Mouse (Mus musculus): ENCODE measurements around the gene Arf5.

DNA sequence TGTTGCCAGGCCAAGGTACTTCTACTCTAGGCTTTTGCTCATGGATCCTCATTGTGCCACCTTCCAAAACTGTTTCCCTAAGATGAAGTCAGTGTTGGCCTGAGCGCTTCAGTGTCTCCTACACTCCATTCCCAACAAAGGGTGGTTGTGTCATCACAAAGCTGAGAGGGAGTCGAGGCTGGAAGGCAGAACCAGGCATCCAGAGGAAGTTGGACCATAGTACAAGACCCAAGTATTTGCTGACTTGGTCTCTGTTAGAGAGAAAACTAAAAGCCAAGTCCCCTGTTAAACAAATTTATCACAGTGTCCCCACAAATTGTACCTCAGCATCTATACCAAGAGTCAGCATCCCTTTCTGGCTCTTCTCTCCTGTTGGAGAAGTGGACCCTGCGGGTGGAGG is 4.9 kb downstream of the Arf5 start, which contains the start of gene Gcc1:
- TF ChIP-seq POLR2A (IDR thresholded peaks at IDR 0.05; ENCODE audit: insufficient read depth, low read depth, low read length) (no peak), CTCF (IDR thresholded peaks at IDR 0.05) (no peak), EP300 (IDR thresholded peaks at IDR 0.05; ENCODE audit: insufficient read depth, low read depth, low read length) (no peak)
